Mouse (Mus musculus) kidney, postnatal 0 days (tissue): ENCODE data around the gene Blnk. TPM values are rescaled to one million over a fixed set of nuclear protein-coding genes. Genes with fewer than 3 reads are reported as not detected.

ENCODE experiments used
- ATAC-seq: fragments of 200-750 bp; cut with Nextera tagmentation; replicated peaks from 2 replicates; pipeline ENCODE4 v1.8.0; 2017; ENCODE audit warnings: low read depth, moderate number of reproducible peaks, moderate TSS enrichment, moderate library complexity; ENCODE audit not compliant: low FRiP score
- DNase-seq: peaks from one replicate; pipeline ENCODE4 v3.0.0-alpha.2; 2016; ENCODE audit warnings: low spot score
- H3K27ac ChIP-seq: fragments of 300-500 bp; sonication (generic); 2 replicates; pipeline ENCODE4 v1.5.1; 2014; ENCODE audit warnings: mild to moderate bottlenecking
- H3K27me3 ChIP-seq: fragments of 300-500 bp; sonication (generic); 2 replicates; pipeline ENCODE4 v1.6.1; 2014; ENCODE audit warnings: low read length, mixed read lengths; ENCODE audit not compliant: insufficient read depth
- H3K36me3 ChIP-seq: fragments of 300-500 bp; sonication (generic); 2 replicates; pipeline ENCODE4 v1.6.1; 2014; ENCODE audit warnings: low read length, mixed read lengths; ENCODE audit not compliant: insufficient read depth
- H3K4me1 ChIP-seq: fragments of 300-500 bp; sonication (generic); replicated peaks from 2 replicates; pipeline ENCODE4 v1.6.1; 2014; ENCODE audit warnings: antibody characterized with exemption, low read length, mixed read lengths; ENCODE audit not compliant: insufficient read depth
- H3K4me2 ChIP-seq: fragments of 300-500 bp; sonication (generic); 2 replicates; pipeline ENCODE4 v1.6.1; 2014; ENCODE audit warnings: mild to moderate bottlenecking, low read length, moderate library complexity, mixed read lengths
- H3K4me3 ChIP-seq: fragments of 300-500 bp; sonication (generic); replicated peaks from 2 replicates; pipeline ENCODE4 v1.5.1; 2014; ENCODE audit warnings: low read depth, low read length
- H3K9ac ChIP-seq: fragments of 300-500 bp; sonication (generic); 2 replicates; pipeline ENCODE4 v1.6.1; 2014; ENCODE audit warnings: low read depth, low read length
- H3K9me3 ChIP-seq: fragments of 300-500 bp; sonication (generic); replicated peaks from 2 replicates; pipeline ENCODE4 v1.6.1; 2016; ENCODE audit warnings: low read length, inconsistent platforms, mixed read lengths
- CTCF ChIP-seq: IDR thresholded peaks from 2 replicates; pipeline ENCODE4 v1.5.1; 2016; ENCODE audit warnings: antibody characterized with exemption, low read depth, mild to moderate bottlenecking, moderate library complexity
- WGBS: fragments of 180-500 bp; shearing (Covaris S2); extraction: QIAGEN DNeasy Blood & Tissue Kit; methylation state at CpG from one replicate; pipeline ENCODE4 v1.1.7; 2014; 5-methylcytosine and 5-hydroxymethylcytosine counted together
- polyA plus RNA-seq: library from polyadenylated mRNA; unstranded; fragments of >200 nt; fragmentation: Nextera tagmentation; extraction: Ambion mirVana; gene quantifications from 2 replicates; pipeline ENCODE4 v1.2.1, GENCODE M21; 2015

The Blnk gene
- polyA plus RNA-seq, 1 experiment from 2014 or later, result 29.9 TPM

DNA sequence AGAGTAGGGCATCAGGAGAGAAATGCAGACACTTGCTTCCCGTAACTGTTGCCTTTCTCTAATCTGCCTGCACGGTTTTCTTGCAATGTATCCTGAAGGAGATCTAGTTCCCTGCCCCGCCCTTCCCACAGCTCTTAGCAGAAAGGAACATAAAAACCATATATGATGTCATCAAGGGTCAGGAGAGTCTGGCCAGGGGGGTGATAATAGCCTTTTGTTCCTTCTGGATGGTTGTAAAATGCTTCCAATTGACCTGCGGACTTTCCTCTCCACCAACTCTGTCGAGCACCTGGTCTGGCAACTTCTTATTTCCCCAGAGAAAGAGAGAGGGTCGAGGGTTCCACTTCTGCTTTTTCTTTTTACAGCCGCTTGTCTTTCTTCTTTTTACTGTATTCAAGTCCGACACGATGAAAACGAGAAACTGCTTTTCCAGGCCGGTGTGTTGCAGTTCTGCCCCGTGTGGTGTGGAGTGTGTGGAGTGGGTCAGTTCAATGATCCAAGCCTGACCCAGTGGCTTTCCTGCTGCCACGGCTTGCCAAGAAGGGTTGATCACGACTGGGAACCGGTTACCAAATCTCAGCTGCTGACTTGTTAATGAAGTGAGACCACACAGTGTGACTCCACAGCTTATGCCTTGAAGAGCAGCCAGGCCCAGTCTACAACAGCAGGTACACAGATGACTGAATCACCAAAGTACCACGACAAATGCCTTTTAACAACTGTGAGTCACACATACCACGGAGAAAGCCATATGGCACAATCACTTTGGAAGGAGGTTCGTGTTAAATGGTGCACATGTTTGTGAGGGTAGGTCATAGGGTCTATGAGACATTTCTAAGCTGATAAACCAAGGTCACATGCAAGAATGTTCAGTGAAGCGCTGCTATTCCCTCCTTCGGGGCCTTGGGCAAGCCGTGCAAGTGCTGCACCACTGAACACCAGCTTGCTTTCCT is 1.4 kb upstream of the Blnk start:
- WGBS, result 26% methylated on average over 21 of the region's 21 CpGs
- no peak for TF ChIP-seq CTCF
- Histone ChIP-seq H3K27ac (peak overlapping the region; percentile 73), H3K9ac (no peak overlapping the region), H3K27me3 (no peaks in the 10 kb centered on the region), H3K9me3 (no peaks in the 10 kb centered on the region), H3K4me2 (no peak overlapping the region), H3K36me3 (no peaks in the 10 kb centered on the region), H3K4me3 (no peak overlapping the region), H3K4me1 (peaks cover 4% of the 10 kb centered on the region; the same call in 1 of the 2 replicates)
- peak; percentile 51 for DNase-seq
- ATAC-seq, result peak; percentile 66

- ATAC-seq, result no peak
- no peak for TF ChIP-seq CTCF
- Histone ChIP-seq H3K4me3 (no peak overlapping the region), H3K27me3 (no peaks in the 10 kb centered on the region), H3K4me1 (peaks cover 4% of the 10 kb centered on the region; the same call in 1 of the 2 replicates), H3K9me3 (no peaks in the 10 kb centered on the region), H3K36me3 (no peaks in the 10 kb centered on the region), H3K9ac (no peak overlapping the region), H3K4me2 (no peak overlapping the region), H3K27ac (peak overlapping the region; percentile 73)
- 39% methylated on average over 7 of the region's 7 CpGs for WGBS
- no peak for DNase-seq
Measured at GRCm38 (mm10) chr19:40994911-40995310, 576 bp upstream of the Blnk start.

DNA sequence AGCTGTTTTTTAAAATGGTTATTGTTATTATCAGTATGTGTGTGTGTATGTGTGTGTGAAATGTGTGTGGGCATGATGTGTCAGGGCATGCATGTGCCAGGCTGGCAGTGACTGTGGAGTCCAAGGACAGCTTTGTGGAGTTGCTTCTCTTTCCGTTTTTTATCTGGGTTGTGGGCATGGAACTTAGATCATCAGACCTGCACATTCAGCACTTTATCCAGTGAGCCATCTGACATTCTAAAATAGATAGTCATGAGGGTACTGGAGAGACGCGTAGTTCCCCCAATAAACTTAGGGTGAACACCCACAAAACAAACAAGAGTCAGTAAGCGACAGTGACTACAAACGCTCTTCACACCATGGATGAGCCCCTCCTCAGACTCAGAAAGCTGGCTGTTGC is 979 bp downstream of the Blnk start:
- Histone ChIP-seq H3K4me3 (peak overlapping the region; percentile 11; the same call in 1 of the 2 replicates), H3K36me3 (no peaks in the 10 kb centered on the region), H3K27ac (peak overlapping the region; percentile 73), H3K9ac (no peak overlapping the region), H3K27me3 (no peaks in the 10 kb centered on the region), H3K4me2 (peak overlapping the region; percentile 46), H3K9me3 (no peaks in the 10 kb centered on the region), H3K4me1 (peaks cover 4% of the 10 kb centered on the region; the same call in 1 of the 2 replicates)
- ATAC-seq, result no peak
- 52% methylated on average over 5 of the region's 5 CpGs for whole genome bisulfite sequencing
- no peak for DNase-seq
- no peak for TF ChIP-seq CTCF

DNA sequence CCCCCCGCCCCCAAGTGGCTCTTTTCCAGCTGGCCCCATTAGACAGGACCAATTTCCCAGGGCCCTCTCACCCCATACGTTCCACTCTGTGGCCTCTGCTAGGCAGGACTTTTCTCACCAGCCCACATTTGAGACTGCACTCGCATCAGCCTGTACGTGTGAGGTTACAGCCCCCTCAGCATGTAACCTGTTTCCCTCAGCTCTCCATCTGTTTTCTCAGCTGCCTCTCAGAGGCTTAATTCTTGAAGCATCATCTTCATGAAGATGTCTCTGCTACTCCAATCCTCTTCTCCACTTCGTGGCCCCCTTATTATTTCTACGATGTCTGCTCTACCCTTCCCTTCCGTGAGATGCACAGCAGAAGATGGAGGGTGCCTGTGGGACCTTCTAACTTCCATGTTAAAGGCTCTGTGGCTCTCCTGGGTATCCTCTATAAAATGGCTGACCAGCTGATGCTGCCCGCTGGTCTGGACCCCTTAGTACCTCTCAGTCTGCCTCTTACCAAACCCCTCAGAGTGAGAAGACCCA is 1.8 kb downstream of the Blnk start:
- no peak overlapping the region for H3K27ac ChIP-seq
- H3K9ac ChIP-seq, result no peak overlapping the region
- DNase-seq (no peak), ATAC-seq (no peak)
- H3K4me2 ChIP-seq, result peak overlapping the region; percentile 46
- TF ChIP-seq CTCF, result no peak
- WGBS, result 46% methylated on average over 7 of the region's 8 CpGs
- H3K4me3 ChIP-seq, result peak overlapping the region; percentile 14; the same call in 1 of the 2 replicates
- H3K27me3 ChIP-seq, result no peaks in the 10 kb centered on the region
- no peaks in the 10 kb centered on the region for H3K9me3 ChIP-seq
- H3K36me3 ChIP-seq, result no peaks in the 10 kb centered on the region
- peaks cover 4% of the 10 kb centered on the region; the same call in 1 of the 2 replicates for H3K4me1 ChIP-seq

DNA sequence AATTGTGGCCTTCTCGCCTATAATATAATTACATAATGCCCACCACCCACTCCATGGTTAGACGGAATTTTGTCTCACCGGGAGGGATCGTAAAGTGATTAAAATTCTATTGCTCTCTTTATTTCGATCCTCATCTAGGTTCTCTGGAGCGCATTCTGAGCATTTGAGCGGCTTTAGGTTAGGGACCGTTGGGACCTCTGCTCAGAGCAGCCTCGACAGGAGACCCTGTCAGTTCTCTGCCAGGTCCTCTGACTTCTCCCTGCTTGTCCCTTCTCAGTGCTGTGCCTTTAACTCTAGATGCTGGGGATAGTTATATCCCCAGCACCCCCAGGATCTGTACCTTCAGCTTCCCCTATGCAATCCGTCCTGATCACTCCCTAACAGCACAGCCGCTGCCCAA is 2.2 kb downstream of the Blnk start:
- Histone ChIP-seq H3K9ac (no peak overlapping the region), H3K27me3 (no peaks in the 10 kb centered on the region), H3K27ac (no peak overlapping the region), H3K4me3 (peak overlapping the region; percentile 14; the same call in 1 of the 2 replicates), H3K4me1 (peaks cover 4% of the 10 kb centered on the region; the same call in 1 of the 2 replicates), H3K36me3 (no peaks in the 10 kb centered on the region), H3K4me2 (peak overlapping the region; percentile 46), H3K9me3 (no peaks in the 10 kb centered on the region)
- WGBS, result 37% methylated on average over 11 of the region's 11 CpGs
- TF ChIP-seq CTCF, result no peak
- ATAC-seq (no peak), DNase-seq (no peak)

GRCm38 (mm10) chr19:40991626-40992025 is 2.7 kb downstream of the Blnk start:
- Histone ChIP-seq H3K27ac (no peak overlapping the region), H3K9ac (no peak overlapping the region), H3K4me3 (peak overlapping the region; percentile 14; the same call in 1 of the 2 replicates), H3K27me3 (no peaks in the 10 kb centered on the region), H3K4me2 (peak overlapping the region; percentile 46; the same call in 1 of the 2 replicates), H3K9me3 (no peaks in the 10 kb centered on the region), H3K4me1 (peaks cover 4% of the 10 kb centered on the region; the same call in 1 of the 2 replicates), H3K36me3 (no peaks in the 10 kb centered on the region)
- TF ChIP-seq CTCF, result no peak
- WGBS, result 53% methylated on average over 7 of the region's 7 CpGs
- ATAC-seq (no peak), DNase-seq (no peak)
